Mouse (Mus musculus): ENCODE data around the gene Trim65. TPM values are rescaled to one million over a fixed set of nuclear protein-coding genes. Genes with fewer than 3 reads are reported as not detected.

The Trim65 gene
- total RNA-seq, 2 experiments from 2014 or later: 3.3 to 3.6 TPM

Other genes starting within 250 kb of the Trim65 start
- gene Smim5, start 231.2 kb downstream of the Trim65 start, total RNA-seq (2021): 1 to 10 TPM; 3.6 to 4.1 TPM
- not detected for gene Smim6, start 219.1 kb downstream of the Trim65 start, total RNA-seq (2021)
- 10 to 100 TPM; 16.6 to 24.5 TPM for gene Sap30bp, start 197.8 kb downstream of the Trim65 start, total RNA-seq (2021)
- gene Recql5, start 197.7 kb downstream of the Trim65 start, total RNA-seq (2021): 1 to 10 TPM; 5.4 to 9.1 TPM
- gene Itgb4, start 156.4 kb downstream of the Trim65 start, total RNA-seq (2021): 1 to 10 TPM; 4.6 to 4.9 TPM
- gene Galk1, start 118.4 kb downstream of the Trim65 start, total RNA-seq (2021): 10 to 100 TPM; 14.8 to 19.2 TPM
- gene H3f3b, start 103.2 kb downstream of the Trim65 start, total RNA-seq (2021): 100 to 1,000 TPM; 252 TPM
- 10 to 100 TPM; 13.6 to 15.8 TPM for gene Unk, start 100.8 kb downstream of the Trim65 start, total RNA-seq (2021)
- gene Unc13d, start 53.2 kb downstream of the Trim65 start, total RNA-seq (2021): under 1 TPM; 0.45 TPM
- gene Wbp2, start 44.1 kb downstream of the Trim65 start, total RNA-seq (2021): 10 to 100 TPM; 64.8 to 66.8 TPM
- gene Trim47, start 3.9 kb downstream of the Trim65 start, total RNA-seq (2021): 10 to 100 TPM; 21.9 to 31.7 TPM
- gene Mrpl38, start 7.7 kb upstream of the Trim65 start, total RNA-seq (2021): 10 to 100 TPM; 40.8 to 46.2 TPM
- 10 to 100 TPM; 13.8 to 18.2 TPM for gene Fbf1, start 37.0 kb upstream of the Trim65 start, total RNA-seq (2021)
- 10 to 100 TPM; 28.5 to 31.3 TPM for gene Ten1, start 67.7 kb upstream of the Trim65 start, total RNA-seq (2021)
- 10 to 100 TPM; 39.1 to 41.4 TPM for gene Acox1, start 67.9 kb upstream of the Trim65 start, total RNA-seq (2021)
- gene Evpl, start 106.9 kb upstream of the Trim65 start, total RNA-seq (2021): under 1 TPM; 0.09 to 0.34 TPM
- 10 to 100 TPM; 74.6 to 77.9 TPM for gene Srp68, start 143.1 kb upstream of the Trim65 start, total RNA-seq (2021)
- gene Galr2, start 149.8 kb upstream of the Trim65 start, total RNA-seq (2021): under 1 TPM; 0.66 to 0.84 TPM
- gene Exoc7, start 176.1 kb upstream of the Trim65 start, total RNA-seq (2021): 10 to 100 TPM; 62.7 to 68.3 TPM
- gene Foxj1, start 204.3 kb upstream of the Trim65 start, total RNA-seq (2021): under 1 TPM; 0.14 to 0.29 TPM

Measured in gastrocnemius, postnatal 10 days (tissue).